Mouse (Mus musculus) testis, postnatal 14 days (tissue): ENCODE results near the gene Utp6.
"Not testable (repeated sequence)": the region's sequence is repeated elsewhere in the genome, so short reads cannot be mapped to it uniquely, and the experiment has no call there.

Source experiments
- DNase-seq: peaks from one replicate; pipeline ENCODE4 v3.0.0; 2021; ENCODE audit warnings: low spot score

The Utp6 gene

DNA sequence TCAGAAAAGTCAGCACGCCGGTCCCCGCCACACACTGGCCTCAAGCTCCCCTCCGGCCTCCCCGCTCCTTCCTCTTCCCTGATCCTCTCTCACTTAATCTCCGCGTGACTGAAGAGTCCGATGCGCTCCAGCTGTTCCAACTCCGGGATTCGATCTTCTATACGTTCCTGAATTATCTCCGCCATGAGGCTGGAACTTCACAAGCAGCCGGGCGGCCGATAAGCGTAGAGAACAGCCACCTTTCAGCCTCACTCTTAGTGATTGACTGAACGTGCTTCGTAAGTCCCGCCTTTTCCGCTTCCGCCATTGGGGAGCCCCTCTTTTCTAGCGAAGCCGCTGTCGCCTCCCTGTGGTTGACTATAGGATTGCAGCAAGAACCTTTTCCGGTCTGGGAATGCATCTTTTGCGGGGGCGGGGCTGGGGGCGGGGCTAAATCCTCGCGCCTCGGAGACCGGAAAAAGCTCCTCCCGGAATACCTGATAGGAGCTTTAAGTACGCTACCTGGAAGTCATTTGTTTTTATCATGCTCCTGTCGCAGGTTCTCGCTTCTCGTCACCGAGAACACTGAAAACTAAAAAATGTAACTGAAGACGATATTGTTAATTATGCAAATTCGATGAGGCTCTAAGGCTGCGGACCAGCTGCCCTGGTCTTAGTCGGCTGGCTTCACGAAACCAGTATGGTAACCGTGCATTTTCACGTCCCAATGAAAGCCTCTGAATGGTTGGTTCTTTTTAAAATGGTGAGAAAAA lies at the start of gene Utp6:
Gene Utp6, minus strand, starts transcription at position 266 of the 752 bp plus-strand sequence.
- peak; percentile 98 for DNase-seq

DNA sequence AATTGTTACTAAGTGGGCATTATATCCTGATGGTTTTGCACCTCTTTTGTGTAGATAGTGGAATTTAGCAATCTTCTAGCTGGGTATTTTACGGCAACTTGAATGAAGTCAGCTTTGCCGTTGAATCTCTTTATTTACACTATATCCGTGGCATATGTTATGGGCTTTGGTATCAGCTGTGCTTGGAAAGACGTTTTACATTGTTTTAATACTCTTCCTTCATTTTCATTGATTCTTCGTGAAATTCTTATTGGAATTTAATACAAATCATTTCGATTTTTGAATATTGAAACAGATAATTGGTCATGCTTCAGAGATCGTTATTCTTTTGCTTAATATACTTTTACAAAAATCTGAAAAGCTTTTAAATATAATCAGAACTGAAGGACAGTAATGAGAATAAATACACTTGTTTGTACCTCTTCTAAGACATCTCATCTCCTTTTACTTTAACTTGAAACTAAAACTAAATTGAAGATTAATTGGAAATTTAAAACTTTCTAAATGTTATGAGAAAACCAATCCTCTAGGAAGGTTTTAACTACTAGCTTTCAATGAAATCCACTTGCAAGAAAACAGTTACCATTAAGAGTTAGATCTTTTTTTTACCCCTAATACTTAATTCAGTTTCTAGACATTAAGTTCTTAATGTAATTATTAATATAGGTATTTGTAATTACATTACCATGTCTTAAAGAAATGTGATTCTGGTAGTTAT lies 32.2 kb upstream of the Utp6 start:
- DNase-seq, result no peak

DNA sequence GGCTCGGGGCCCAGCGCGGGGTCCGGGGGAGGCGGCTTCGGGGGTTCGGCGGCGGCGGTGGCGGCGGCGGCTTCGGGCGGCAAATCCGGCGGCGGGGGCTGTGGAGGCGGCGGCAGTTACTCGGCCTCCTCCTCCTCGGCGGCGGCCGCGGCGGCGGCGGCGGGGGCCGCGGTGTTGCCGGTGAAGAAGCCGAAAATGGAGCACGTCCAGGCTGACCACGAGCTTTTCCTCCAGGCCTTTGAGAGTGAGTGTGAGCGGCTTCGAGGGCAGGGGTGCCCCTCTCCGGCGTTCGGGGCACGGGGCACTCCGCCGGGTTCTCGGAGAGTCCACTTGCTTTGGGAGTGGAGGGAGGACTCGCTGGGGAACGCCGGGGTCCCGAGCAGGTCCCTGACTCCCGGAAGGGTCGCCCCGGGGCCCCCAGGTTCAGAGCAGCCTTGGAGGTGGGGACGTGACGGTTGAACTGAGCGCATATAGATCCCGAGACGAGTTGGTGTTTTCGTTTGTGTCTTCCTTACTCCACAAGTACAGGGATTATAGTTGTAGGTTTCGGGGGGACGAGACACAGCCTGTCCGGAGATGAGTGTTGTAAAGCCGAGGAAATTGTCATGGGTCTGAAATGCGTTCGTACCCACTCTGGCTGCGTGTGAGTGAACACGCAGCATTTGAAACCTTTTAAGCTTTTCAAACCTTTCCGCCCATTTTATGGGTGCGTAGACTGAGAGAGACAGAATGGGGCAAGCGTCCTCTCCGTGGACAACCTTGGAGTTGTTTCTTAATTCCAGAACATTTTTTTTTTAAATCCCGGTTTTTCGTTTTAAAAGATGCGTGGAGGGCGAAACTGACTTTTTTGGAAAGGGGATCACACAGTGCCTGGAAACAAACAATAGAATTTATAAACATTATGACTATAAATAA lies 31.4 kb upstream of the Utp6 start:
- DNase-seq, result peak; percentile 79

DNA sequence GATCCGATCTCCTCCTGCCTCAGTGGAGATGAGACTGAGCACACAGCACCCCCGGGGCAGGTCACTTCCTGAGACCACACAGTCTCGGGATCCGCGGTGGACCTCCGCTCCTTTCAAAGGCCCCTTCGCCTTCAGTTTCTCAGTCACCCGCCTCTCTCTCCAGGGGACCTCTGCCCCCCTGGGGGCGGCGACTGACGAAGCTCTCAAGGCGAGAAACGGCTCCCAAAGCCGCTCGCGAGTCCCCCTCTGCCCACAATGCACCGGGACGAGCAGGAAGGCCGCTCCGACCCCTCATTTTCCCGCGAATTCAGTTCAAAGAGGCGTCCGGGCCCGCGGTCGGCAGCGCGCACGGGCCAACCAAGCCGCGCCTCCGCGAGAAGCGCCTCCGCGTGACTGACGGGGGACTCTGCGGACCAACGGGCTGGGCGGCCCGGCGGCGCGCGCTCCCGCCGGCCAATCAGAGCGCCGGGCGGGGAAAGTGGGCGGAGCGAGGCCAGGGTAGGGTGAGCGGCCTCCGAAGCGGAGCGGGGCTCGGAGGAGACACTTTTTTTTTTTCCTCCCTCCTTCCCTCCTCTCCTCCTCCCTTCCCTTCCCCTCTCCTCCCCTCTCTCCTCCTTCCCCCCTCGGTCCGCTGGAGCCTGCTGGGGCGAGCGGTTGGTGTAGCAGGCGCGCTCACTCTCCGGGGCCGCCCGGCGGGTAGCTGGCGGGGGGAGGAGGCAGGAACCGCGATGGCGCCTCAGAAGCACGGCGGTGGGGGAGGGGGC lies 30.6 kb upstream of the Utp6 start, which contains the start of gene Suz12:
Gene Suz12, plus strand, starts transcription at position 515 of the 764 bp plus-strand sequence.
- DNase-seq, result peak; percentile 99

DNA sequence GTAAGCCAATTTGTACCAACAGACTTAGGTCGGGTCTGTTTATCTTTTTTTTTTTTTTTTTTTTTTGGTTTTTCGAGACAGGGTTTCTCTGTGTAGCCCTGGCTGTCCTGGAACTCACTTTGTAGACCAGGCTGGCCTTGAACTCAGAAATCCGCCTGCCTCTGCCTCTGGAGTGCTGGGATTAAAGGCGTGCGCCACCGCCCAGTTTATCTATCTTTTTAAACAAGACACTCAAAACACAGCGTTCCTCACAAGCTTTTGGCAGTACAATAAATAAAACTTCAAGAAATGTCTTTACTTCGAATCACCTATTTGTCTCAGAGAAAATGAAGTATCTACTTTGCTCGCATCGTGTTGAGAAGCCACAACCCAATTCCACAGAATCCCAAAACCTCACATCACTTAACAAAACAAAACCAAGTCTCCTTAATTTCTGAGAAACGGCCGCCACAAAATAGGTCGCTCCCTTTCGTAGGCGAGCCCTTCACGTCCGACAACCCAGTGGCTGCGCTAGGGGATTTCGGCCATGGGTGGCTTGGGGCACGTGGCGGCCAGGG lies 29.9 kb upstream of the Utp6 start:
- DNase-seq, result no peak

DNA sequence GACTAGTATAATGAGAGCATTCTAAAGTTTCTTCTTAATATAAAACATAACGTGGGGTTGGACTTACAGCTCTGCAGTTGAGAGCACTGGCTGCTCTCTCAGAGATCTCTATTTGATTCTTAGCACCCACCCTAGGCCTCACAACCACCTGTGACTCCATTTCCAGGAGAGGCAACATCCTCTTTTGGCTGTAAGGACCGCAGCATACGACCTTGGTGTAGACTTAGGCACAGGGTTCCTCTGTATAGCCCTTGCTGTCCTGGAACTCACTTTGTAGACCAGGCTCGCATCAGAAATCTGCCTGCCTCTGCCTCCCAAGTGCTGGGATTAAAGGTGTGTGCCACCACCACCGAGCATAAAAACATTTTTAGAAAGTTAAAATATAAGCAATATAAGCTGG lies 29.4 kb upstream of the Utp6 start:
- no peak for DNase-seq

DNA sequence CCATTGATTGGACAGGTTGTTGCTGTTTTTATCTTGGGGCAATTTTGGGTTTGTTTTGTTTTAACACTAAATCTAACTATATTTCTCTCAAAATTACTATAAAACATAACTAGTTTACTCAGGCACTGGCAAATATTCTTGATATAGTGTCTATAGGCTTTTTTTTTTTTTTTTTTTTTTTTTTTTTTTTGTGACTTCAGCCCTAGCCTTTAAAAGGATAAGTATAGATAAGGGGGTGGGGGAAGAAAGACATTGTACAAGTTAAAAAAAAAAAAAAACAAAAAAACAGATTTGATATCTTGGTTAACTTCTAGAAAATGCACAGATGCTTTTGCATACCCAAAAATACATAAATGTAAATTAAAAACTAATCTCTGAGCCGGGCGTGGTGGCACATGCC lies 27.9 kb upstream of the Utp6 start:
- no peak for DNase-seq

DNA sequence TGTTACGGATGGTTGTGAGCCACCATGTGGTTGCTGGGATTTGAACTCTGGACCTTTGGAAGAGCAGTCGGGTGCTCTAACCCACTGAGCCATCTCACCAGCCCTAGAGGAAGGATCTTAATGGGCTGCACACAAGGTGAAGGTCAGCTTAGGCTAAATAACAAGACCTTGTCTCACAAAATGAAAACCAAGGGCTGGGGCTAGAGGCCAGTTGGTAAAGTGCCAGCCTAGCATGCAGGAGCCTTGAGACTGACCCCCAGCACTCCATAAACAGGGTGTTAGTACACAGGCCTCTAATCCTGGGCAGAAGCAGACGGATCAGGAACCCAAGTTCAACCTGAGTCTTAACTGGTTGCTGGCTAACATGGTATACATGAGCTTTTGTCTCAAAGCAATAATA lies 25.7 kb upstream of the Utp6 start:
- DNase-seq, result no peak

DNA sequence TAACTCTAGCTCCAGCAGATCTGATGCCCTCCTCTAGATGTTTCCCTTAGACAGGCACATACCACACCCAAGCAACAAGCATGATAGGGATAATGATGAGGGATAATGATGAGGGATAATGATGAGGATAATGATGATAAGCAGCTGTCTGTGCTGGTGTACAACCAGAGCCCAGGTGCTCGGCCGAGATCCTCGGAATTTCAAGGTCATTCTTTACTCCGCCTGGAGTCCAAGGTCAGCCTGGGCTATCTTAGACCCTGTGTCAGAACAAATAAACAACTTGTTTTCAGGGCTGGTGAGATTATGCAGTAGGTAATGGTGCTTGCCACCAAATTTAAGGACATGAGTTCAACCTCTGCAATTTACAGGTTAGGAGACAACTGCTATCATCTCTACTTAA lies 24.7 kb upstream of the Utp6 start:
- no peak for DNase-seq

DNA sequence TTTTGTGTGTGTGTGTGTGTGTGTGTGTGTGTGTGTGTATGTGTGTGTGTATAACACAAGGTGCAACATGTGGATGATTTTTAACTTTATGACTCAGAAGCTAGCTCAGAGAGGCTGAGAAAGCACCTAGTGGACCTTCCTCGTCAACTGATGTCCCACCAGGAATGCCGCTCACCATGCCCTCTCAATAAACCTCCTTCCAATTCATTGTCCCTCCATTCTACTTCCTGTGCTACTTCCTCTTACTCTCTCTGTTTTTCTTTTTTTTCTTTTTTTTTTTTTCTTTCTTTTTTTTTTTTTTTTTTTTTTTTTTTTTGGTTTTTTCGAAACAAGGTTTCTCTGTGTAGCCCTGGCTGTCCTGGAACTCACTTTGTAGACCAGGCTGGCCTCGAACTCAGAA lies 15.6 kb upstream of the Utp6 start:
- DNase-seq, result not testable (repeated sequence)

DNA sequence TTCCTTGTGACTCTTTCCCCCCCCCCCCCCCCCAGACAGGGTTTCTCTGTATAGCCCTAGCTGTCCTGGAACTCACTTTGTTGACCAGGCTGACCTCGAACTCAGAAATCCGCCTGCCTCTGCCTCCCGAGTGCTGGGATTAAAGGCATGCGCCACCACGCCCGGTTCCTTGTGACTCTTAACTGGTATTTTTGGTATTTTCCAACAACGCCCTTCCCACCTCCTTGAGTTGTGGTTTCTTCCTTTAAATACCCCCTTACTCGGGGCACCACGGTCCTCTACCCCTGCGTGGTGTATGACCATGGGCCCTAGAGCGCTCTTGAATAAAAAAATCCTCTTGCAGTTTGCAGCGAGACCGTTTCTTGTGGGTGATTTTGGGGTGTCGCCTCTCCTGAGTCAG lies 14.9 kb upstream of the Utp6 start:
- DNase-seq, result not testable (repeated sequence)

DNA sequence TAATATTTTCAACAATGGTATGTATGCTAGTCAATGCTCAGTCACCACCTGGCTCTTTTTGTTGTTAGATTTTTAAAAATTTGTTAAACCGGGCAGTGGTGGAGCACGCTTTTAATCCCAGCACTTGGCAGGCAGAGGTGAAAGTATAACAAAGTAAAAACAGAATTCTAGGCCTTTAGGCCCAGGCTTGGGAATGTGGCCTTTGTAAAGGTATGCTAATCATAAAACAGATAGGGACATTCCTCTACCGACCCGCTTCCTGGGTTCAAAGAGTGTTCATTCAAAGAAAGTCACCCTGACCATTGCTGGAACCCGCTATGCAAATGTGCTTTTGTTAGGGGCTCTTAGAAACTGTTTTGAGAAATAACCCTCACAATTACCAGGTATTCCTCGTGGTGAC lies 14.5 kb upstream of the Utp6 start:
- DNase-seq, result not testable (repeated sequence)

DNA sequence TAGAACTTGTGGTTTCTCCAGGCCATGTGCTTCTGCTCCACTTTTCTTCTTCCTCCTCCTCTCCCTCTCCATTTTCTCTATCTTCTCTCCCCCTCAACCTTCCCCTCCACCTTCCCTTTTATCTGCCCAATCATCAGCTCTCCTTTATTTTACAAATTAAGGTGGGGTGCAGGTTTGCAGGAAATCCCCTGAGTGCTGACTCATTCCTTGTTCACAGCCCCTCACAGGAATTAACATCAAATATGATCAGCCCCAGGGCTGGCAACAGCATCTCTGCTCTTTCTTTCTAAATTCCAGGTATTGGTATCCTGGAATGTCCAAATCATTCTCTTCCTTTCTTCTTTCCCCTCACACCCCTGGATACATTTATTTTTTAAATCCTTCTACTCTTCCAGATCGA lies 14.0 kb upstream of the Utp6 start:
- DNase-seq, result no peak

DNA sequence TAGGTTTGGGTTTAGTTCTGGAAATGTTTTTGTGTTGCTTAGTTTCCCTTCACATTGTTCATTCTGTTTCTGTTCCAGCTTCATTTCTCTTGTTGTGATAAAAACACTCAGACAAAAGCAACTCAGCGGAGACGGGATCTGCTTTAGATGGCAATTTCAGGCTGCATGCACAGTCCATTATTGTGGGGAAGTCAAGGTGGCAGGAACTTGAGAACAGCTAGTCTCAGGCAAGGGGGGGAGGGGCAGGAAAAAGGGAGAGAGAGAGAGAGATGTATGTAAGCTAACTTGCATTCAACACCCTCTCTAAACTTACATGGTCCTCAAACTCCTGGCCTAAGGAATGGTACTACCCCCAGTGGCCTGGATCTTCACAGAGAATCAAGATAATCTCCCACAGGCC lies 13.2 kb upstream of the Utp6 start:
- no peak for DNase-seq

DNA sequence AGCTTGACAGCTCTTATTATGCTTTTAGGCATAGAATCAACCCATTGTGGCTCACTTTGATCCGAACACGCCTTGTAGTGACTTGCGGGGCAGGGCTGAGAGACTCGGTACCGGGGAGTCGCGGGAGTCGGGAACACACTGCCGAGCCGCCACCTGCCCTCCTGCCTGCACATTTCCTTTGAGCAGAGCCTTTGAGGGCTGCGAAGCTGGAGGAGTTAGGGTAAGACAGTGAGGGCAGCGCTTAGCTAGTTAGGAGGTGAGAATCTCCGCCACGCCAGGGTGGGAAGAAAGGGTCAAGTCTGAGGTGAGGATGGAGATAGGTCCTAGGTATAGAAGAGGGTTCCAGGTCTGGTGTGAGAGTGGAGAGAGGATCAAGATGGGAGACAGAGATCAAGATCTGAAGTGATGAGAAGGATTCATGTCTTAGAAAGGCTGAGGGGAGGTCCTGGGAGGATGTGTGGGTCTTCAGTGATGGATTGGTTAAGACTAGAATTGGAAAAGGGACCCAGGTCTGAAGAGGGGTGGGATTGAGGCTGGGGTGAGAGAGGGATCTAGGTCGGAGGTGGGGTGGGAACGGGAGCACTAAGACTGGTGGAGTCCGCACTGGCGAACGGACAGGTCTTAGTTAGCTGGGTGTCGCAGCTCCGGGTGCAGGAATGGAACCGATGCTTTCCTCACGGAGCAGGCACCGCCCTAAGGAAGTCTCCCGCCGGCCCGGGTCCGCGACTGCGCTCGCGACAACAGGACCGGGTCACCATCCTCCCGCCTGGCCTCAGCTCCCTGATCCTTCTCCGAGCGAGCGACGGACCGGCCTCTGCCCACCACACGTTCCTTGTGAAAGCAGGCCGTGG lies 11.7 kb upstream of the Utp6 start:
- DNase-seq, result peak; percentile 45

DNA sequence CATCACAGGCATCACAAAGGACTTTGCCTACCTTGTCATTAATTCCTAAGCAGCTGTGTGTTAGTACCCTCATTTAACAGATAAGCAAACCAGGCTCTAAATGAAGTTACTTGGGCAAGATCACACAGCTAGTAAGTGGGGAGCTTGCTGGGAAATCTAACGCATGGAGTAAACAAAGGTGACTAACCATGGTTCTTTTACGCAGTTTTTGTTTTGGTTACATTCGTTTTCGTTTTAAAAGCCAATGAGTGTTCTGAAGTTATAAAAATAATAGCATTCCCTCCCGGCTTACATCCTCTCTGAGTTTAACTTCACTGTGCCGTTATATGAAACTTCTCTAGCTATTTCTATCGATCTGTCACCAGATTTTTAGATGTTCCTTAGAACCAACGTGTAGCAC lies 10.9 kb upstream of the Utp6 start:
- no peak for DNase-seq

DNA sequence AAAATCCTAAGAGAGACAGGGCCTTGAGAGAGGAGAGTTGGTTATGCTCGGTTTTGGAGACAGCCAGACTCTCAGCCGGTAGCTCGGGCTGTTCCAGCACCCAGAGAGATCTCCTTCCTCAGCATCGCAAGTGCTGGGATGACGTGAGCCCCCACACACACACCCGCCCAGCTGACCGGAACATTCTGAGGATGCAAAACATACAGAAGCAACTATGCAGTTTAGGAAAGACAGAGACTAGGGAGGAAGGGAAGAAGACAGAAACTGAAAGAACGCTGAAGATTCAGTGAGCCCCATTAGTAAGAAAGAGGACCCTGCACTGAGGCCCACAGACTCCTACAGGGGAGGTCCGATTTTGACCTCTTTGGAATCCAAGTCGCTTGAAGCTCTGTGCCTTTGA lies 5.6 kb upstream of the Utp6 start:
- no peak for DNase-seq

DNA sequence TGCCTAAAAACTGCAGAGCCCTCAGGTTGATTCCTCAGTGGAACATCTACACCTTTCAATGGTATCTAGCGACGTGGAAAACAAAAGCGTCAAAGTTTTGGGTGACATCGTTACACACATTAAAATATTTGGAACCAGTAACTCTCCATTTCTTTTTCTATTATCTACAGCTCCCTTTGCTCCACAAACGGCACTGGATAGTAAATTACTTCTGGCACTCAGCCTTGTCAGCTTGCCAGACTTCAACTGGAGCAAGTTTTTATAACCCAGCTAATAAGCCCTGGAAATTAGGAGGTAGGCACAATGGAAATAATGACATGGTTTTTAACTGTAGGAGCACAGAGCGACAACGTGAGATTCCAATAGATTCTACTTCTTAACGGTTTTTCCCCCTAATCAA lies 3.7 kb upstream of the Utp6 start:
- peak; percentile 38 for DNase-seq

DNA sequence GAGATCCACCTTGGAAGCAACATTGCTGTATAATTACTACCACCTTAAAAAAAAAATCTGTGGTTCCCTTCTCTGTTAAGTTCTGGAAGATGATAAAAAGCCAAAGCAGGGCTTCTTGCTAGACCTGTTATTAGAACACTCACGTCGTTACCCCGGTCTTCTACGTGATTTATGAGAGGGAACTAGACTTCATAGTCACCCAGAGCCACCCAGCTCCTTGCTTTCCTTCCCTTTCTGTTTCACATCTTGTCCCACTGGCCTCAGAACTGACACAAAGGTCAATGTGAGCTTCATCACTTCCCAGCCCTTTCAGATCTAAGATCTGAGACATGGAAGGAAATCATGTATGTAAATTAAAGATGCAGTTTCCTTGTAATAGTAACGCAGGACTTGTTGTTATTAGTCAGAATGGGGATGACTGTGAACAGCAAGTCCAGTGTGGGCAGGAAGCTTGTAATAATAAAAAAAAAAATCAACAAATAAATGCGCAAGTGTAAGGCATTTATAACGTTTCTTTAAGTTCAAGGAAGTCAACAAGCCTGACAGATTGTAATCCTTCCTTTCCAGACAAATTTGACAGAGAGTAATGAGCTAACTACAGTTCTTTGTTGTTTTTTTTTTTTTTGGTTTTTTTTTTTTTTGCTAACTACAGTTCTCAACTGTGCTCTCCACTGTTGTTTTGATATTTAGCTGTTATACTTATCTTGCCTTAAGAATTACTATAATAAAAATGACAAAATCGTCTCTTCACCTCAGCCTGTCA lies 1.2 kb upstream of the Utp6 start:
- DNase-seq, result no peak

DNA sequence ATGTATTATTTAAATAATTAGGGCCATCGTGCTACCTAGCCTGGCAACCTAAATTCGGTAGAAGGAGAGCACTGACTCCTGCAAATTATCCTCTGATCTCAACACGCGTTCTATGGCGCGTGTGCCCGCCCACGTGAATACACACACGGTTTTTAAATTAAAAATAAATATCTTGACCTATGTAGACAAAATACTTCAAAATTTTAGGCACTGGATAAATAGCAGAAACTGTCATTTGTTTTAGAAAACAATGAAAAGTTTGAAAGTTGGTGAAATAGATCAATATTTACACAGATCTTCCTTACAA lies 640 bp upstream of the Utp6 start:
- no peak for DNase-seq
